Mouse (Mus musculus) liver, adult 2 months (tissue): ENCODE measurements around the gene Gm5136.

Experiments
- CTCF ChIP-seq: fragments of 200-500 bp; IDR thresholded peaks from 2 replicates; pipeline ENCODE4 v1.5.1; 2011; ENCODE audit warnings: low read depth, low read length, control low read depth
- POLR2A ChIP-seq: fragments of 200-500 bp; IDR thresholded peaks from 2 replicates; pipeline ENCODE4 v1.6.1; 2011; ENCODE audit warnings: low read length, control low read depth; ENCODE audit not compliant: insufficient read depth; ENCODE audit errors: extremely low read depth

GRCm38 (mm10) chr10:108679675-108680390, 20.1 kb downstream of the Gm5136 start:
- TF ChIP-seq CTCF (no peak), POLR2A (no peak)
